Mouse (Mus musculus): ENCODE measurements around the gene Pcdh19. TPM values are rescaled to one million over a fixed set of nuclear protein-coding genes. Genes with fewer than 3 reads are reported as not detected.
A peak's percentile ranks its signal among the peaks of the same experiment; 100 is the strongest.

Gene Pcdh19
- total and polyA plus RNA-seq, 3 experiments, result not detected

DNA sequence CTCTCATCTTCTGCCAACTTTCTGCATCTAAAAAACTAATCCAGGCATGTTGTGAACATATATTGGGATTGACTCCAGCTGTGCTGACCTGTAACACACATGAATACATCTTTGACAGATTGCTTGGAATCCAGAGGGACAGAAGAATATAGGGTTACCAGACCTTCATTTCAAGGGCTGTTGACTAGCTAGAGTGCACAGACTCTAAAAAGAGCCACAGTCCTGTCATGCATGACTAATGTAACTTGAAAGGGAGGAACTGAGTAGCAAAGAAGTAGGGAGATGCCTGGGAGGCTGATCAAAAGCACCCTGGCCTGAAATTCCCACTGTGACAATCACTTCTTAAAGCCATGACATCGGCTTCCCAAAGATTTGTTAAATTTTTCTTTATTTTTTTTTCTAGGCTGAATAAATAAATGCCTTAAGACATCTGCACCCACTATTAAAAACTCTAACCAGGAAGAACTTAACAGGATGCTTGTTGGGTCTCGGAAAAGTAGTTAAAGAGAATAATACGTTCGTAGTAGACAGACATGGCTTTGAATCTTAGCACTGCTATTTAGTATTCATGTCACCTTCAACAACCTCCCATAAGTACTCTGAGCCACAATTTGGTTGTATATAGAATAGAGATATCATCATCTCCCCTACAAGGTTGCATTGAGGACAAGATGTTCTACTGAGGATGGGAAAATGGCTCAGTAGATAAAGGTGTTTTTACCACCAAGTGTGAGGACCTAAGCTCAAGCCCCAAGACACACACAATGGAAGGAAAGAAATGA is 113.0 kb downstream of the Pcdh19 start:
- dilution Hi-C loops (cut with MboI; ENCODE audit: extremely low pct_ligation_motif_present, extremely low pct_unique_long_range_greater_than_20kb, low sequenced_read_pairs), result no loop called here
- in situ Hi-C loops (cut with MboI; ENCODE audit: low pct_ligation_motif_present, low pct_unique_long_range_greater_than_20kb, low sequenced_read_pairs), result no loop called here
- no peaks in the 10 kb centered on the region for H3K36me3 ChIP-seq (replicated peaks in 1 of 2; ENCODE audit: control insufficient read depth in 1 of 2, insufficient read depth in 1 of 2, low read length in 1 of 2)

GRCm38 (mm10) chrX:133565355-133565754 is 123.4 kb downstream of the Pcdh19 start:
- TF ChIP-seq MEF2A (IDR thresholded peaks at IDR 0.05; ENCODE audit: borderline replicate concordance, low read depth, low read length) (no peak), POLR2A (IDR thresholded peaks at IDR 0.05; ENCODE audit: low read depth, low read length) (no peak), CTCF (conservative IDR thresholded peaks at IDR 0.05 in 1 of 2, IDR thresholded peaks at IDR 0.05 in 1 of 2; ENCODE audit: low read depth in 2 of 2, low read length in 2 of 2) (no peak), ZC3H11A (IDR thresholded peaks at IDR 0.05; ENCODE audit: low read depth, low read length) (no peak), BHLHE40 (IDR thresholded peaks at IDR 0.05; ENCODE audit: low read depth, low read length) (no peak), UBTF (IDR thresholded peaks at IDR 0.05; ENCODE audit: low read depth, low read length) (no peak), KAT2A (IDR thresholded peaks at IDR 0.05; ENCODE audit: insufficient replicate concordance, low read length) (no peak), RCOR1 (conservative IDR thresholded peaks at IDR 0.05; ENCODE audit: low read depth, low read length) (no peak), JUN (IDR thresholded peaks at IDR 0.05; ENCODE audit: insufficient read depth, low read depth, low read length) (no peak), ZKSCAN1 (IDR thresholded peaks at IDR 0.05; ENCODE audit: borderline replicate concordance, low read depth, low read length) (no peak), TCF12 (IDR thresholded peaks at IDR 0.05; ENCODE audit: low read depth, low read length) (no peak), JUND (conservative IDR thresholded peaks at IDR 0.05; ENCODE audit: low read depth, low read length) (no peak)
- dilution Hi-C loops (cut with MboI; ENCODE audit: extremely low pct_ligation_motif_present, extremely low pct_unique_long_range_greater_than_20kb, low sequenced_read_pairs) (no loop called here), in situ Hi-C loops (cut with MboI; ENCODE audit: low pct_ligation_motif_present, low pct_unique_long_range_greater_than_20kb, low sequenced_read_pairs) (no loop called here)

More for the DNA sequence above, 113.0 kb downstream of the Pcdh19 start:
- DNase-seq (ENCODE audit: extremely low read depth), result peak; percentile 17
- no peaks in the 10 kb centered on the region for H3K27me3 ChIP-seq (replicated peaks)
- no peak overlapping the region for H3K27ac ChIP-seq (ENCODE audit: insufficient read depth, low read depth)
- no peak overlapping the region for H3K4me3 ChIP-seq (replicated peaks in 1 of 3; ENCODE audit: low read depth in 2 of 3, low read length in 2 of 3, poor library complexity in 1 of 3)
- H3K9ac ChIP-seq (ENCODE audit: insufficient read depth, low read depth), result no peak overlapping the region
- no peak overlapping the region for H3K4me2 ChIP-seq (ENCODE audit: insufficient read depth, low read depth, poor library complexity, severe bottlenecking)
- H3K9me3 ChIP-seq (replicated peaks; ENCODE audit: low read length), result no peaks in the 10 kb centered on the region
- TF ChIP-seq NELFE (IDR thresholded peaks at IDR 0.05; ENCODE audit: low read depth, low read length) (no peak), ZMIZ1 (IDR thresholded peaks at IDR 0.05; ENCODE audit: low read depth, low read length) (no peak), EP300 (IDR thresholded peaks at IDR 0.05; ENCODE audit: low read length) (peak; percentile 10; the same call in 1 of the 2 replicates)
- peaks cover 0 to 11% of the 10 kb centered on the region in 2 experiments; a peak in 1 of 4 replicates for H3K4me1 ChIP-seq (ENCODE audit: control insufficient read depth in 1 of 2, insufficient read depth in 2 of 2)
- H3K79me2 ChIP-seq (replicated peaks; ENCODE audit: control insufficient read depth, extremely low read depth, insufficient read depth, poor library complexity, severe bottlenecking), result no peaks in the 10 kb centered on the region

More at GRCm38 (mm10) chrX:133565355-133565754, 123.4 kb downstream of the Pcdh19 start:
- Histone ChIP-seq H3K79me2 (replicated peaks; ENCODE audit: control insufficient read depth, extremely low read depth, insufficient read depth, poor library complexity, severe bottlenecking) (no peaks in the 10 kb centered on the region), H3K36me3 (replicated peaks in 1 of 2; ENCODE audit: control insufficient read depth in 1 of 2, insufficient read depth in 1 of 2, low read length in 1 of 2) (no peaks in the 10 kb centered on the region), H3K4me2 (ENCODE audit: insufficient read depth, low read depth, poor library complexity, severe bottlenecking) (no peak overlapping the region), H3K4me3 (replicated peaks in 1 of 3; ENCODE audit: low read depth in 2 of 3, low read length in 2 of 3, poor library complexity in 1 of 3) (no peak overlapping the region), H3K9ac (ENCODE audit: insufficient read depth, low read depth) (no peak overlapping the region), H3K27ac (ENCODE audit: insufficient read depth, low read depth) (no peak overlapping the region), H3K9me3 (replicated peaks; ENCODE audit: low read length) (no peaks in the 10 kb centered on the region), H3K4me1 (ENCODE audit: control insufficient read depth in 1 of 2, insufficient read depth in 2 of 2) (no peaks in the 10 kb centered on the region), H3K27me3 (replicated peaks) (no peaks in the 10 kb centered on the region)
- no peak for DNase-seq (ENCODE audit: extremely low read depth)

Other genes starting within 250 kb of the Pcdh19 start
- not detected in 2 replicates for gene Tnmd, start 162.0 kb upstream of the Pcdh19 start, total RNA-seq (2012; rRNA removed)
- gene Tnmd, start 162.0 kb upstream of the Pcdh19 start, total RNA-seq (2014; rRNA removed), result not detected in 2 replicates
- not detected in 2 replicates for gene Tnmd, start 162.0 kb upstream of the Pcdh19 start, polyA plus RNA-seq (2012; ENCODE audit: insufficient read length, low read depth)
- gene Tspan6, start 209.4 kb upstream of the Pcdh19 start, total RNA-seq (2012; rRNA removed), result 14.6 and 15.7 TPM in 2 replicates
- 0.59 and 0.72 TPM in 2 replicates for gene Tspan6, start 209.4 kb upstream of the Pcdh19 start, total RNA-seq (2014; rRNA removed)
- 0.64 and 0.96 TPM in 2 replicates for gene Tspan6, start 209.4 kb upstream of the Pcdh19 start, polyA plus RNA-seq (2012; ENCODE audit: insufficient read length, low read depth)
- gene Srpx2, start 219.4 kb upstream of the Pcdh19 start, total RNA-seq (2012; rRNA removed), result not detected in 2 replicates
- gene Srpx2, start 219.4 kb upstream of the Pcdh19 start, total RNA-seq (2014; rRNA removed), result not detected in 2 replicates
- not detected in 2 replicates for gene Srpx2, start 219.4 kb upstream of the Pcdh19 start, polyA plus RNA-seq (2012; ENCODE audit: insufficient read length, low read depth)

Measured in CH12.LX (cell line).